Mouse (Mus musculus): Measurements from ENCODE around the gene Jazf1.

Gene Jazf1

DNA sequence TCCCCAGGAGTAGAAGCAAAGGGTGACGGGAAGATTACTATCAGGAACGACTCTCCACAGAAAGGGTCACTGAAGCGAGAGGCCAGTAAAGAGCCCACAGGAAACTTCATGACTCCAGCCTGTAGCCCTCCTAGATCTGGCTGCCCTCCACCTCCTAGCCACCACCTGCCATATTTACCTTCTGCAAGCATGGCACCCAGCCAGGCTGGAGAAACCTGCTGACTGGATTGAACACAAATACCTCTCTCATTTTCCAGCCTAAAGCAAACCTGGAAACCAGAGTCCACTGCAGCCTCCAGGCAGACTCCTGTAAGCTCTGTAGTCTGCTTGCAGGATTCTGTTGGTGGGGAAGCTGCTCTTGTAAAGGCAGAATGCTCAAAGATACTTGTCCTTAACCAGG lies 62.4 kb downstream of the Jazf1 start:
- DNase-seq, result no peak

DNA sequence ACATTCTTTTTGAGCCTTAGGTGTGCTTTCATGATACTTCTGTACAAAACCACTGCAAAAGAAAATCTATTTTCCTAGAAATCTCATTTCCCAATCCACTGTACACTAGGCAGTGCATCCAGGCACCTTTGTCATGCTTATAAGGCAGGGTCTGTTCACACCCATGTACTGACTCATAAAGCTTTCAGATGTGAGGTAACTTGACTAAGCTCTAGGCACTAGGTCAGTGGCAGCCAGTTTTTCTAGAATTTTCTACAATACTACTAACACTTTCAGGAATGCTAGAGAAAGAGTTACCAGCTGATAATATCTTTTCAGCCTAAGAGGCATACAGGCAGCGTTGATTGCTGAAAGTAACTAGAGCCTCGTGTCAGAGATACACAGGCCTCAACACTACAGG lies 62.9 kb downstream of the Jazf1 start:
- DNase-seq, result no peak

GRCm38 (mm10) chr6:52990816-52991215 lies 77.6 kb downstream of the Jazf1 start:
- no peak for DNase-seq

- DNase-seq, result no peak
These were observed 80.4 kb downstream of the Jazf1 start for GRCm38 (mm10) chr6:52987905-52988640.

DNA sequence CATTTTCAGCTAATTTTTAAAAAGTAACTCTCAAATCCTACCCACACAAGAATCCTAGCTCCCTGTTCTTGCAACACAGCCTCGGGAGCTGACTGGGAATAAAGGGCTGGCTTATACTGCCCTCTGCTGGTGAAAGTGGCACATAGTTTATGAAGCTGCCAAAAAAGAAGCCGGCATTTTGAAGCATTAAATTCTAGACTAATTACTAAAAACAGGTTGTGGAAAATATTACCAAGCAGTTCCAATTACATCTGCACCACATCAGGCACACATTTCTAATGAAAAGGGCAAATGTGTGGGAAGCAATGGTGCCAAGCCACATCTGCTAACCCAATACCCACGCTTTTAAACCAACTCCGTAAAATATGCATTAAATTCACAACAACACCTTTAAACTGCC lies 81.0 kb downstream of the Jazf1 start:
- DNase-seq, result peak; percentile 47

DNA sequence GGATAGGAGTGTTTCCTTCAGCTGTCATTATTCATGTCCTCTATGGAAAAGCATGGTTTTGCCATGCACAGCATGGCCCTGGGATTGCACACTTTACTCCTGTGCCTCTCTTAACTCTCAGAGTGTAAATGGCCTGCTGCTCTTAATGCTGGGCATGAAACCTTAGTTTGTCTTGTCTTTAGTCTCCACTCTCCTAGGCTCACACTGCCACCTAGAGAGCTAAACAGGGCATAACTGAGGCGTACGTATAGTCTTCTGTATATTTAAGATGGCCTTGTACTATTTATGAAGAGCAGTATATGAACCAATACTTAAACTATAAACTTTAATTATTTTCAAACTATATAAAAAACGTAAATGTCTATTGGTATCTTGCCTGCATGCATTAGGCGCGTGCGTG lies 86.3 kb downstream of the Jazf1 start:
- peak; percentile 30 for DNase-seq

GRCm38 (mm10) chr6:52979503-52979902 lies 88.9 kb downstream of the Jazf1 start:
- no peak for DNase-seq

DNA sequence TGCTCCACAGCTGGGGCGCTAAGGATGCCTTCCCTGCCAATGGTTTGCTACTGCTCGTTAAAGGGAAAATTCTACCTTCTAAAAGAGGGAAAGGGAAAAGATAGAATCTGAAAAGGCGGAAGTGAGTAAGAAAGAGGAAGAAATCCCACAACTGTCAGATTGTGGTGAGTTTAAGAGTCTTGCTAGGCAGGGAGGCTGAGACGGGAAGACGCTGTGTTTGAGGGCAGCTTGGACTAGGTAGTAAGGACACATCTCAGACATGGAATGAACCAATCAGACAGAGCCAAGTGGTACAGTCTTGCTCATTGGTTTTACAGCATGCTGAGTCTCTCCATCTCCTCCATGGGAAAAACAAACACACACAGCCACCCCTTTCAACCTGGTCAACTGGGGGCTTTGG lies 95.1 kb downstream of the Jazf1 start:
- no peak for DNase-seq

DNA sequence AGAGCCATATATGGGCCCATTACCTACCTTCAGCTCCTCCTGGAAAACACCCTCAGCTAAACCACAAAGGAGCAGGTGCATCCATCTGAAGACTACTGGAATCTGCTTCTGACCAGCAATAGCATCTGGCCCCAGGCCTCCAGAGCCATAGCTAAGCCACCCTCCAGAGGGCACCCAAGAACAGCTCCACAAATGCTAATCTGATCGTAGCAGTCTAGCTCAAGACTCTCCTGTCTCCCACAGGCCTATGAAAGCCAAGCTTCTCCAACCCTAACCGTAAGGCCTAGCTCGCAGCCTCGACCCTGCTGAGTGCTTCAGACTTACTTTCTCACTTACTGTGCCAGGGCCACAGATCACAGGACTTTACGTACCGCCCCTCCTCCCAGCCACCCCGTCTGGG lies 96.3 kb downstream of the Jazf1 start:
- no peak for DNase-seq

DNA sequence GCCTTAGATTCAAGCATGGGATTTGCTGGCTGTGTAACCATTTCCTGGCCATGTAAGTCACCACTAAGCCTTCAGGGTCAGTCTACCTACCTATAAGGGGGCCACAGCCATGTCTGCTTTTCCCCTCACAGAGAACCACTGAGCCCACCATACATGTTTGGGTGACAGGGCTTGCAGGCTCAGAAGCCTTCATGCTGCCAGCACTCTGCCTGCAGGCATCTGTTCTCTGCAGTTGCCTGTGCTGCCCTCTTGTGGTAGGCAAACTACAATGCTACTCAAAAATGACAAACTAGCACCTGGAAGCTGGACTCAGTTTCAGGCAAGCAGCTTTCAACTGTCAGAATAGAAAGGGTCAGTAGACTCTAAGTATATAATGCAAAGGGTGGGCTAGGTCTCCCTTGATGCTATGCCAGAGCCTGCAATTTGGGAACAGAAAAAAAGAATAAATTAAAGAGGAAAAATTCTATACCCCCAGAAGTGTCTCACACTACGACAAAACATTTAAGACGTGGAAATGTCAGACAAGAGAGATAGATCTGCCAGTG lies 98.6 kb downstream of the Jazf1 start:
- DNase-seq, result peak; percentile 82

GRCm38 (mm10) chr6:52968346-52968891 lies 100.0 kb downstream of the Jazf1 start:
- DNase-seq, result no peak

DNA sequence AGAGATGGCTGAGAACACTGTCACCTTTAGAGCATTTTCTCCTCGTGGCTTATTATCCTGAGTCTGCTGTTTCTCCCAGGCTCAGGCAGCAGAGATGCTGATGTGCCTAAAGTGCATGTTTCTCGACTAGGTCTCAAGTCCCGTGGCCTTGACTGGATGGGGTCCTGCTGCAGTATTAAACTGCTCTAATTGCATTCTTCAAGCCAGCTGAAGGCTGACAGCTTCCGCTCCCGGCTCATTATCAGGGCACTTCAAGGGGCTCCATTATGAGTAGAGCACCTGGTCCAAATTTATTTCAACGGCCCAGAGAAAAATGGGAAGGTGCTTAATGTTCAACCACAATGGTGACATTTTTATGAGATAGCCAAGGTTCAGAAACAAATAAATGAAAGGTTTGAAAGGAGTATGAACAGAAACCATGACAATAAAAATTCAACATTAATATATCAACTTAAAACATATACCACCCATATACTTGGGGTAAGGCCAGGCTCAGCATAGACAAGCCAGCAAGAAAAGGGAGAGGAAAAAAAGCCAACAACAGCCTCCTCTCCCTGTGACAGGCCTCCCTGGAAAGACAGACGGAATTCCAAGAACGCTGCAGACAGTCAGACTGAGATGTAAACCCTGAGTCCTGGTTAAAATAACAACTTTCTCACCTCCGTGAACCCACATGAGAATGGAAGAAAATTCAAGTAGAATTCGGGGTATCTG lies 100.7 kb downstream of the Jazf1 start:
- no peak for DNase-seq

GRCm38 (mm10) chr6:52966001-52966400 lies 102.4 kb downstream of the Jazf1 start:
- DNase-seq, result no peak

DNA sequence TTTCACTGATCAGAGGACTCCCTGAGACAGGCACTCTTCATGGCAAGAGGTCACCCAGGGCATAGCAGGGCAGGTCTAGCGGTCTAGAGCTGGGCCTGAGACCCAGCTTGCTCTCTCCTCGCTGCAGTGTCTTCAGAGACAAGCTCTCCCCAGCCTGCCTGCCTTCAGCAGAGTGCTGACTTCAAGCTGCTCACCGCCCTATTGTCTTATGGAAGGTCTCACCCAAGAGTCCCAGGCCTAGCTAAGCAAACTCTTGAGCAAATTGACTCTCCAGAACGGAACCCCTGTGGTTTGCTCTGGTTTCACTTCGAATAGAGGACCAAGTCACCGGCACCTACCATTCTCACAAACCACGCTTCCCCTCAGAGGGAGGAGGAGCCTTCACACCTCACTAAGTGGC lies 103.1 kb downstream of the Jazf1 start:
- DNase-seq, result peak; percentile 39

DNA sequence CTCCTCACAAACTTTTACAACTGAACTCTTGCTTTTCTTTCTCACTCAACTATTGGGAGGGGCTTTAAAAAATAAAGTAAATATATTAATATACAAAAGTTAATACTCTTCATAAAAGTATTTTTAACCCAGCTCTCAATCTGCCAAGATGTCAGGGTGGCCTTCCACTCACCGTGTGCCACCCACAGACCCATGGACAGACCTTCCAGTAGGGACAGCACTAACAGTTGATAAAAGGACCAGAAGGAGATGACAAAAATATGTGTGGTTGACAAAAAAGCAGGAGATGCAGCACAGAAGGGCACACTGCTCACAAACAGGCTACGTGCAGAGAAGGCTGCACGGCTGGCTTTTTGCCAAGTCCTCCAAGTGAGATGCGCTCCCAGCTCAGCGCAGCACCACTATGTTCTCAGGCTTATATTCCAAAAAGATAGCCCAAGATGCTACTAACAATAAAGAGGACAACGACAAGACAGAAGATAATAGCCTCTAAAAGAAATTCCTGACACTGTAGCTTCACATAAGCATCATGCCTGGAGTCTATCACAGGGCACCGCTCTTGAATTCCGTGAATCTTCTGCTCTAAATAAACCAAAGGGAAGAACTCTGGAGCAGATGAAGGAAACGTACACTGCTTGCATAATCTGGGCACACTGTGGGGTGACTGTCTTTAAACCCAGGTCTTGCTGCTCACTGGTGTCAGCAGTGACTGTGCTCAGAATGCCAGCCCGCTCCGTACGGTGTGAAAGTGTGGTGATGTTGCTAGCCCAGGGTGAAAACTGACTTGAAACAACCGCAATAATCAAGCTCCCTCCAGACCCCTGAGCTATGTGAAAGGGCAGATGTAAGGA lies 104.4 kb downstream of the Jazf1 start:
- no peak for DNase-seq

DNA sequence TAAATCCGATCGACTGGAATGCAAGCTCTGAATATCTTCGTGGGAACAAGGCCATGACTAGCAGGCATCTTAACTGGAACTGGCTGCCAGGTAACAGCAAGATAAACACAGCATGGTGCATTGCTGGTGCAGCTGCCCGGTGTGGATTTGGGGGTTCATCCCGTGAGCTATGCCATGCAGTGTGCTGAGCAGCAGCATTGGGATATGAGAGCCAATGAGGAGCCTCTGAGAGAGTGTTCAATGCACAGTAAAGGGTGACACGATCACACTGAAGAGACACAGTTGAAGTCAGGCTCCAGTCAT lies 105.0 kb downstream of the Jazf1 start:
- DNase-seq, result no peak

DNA sequence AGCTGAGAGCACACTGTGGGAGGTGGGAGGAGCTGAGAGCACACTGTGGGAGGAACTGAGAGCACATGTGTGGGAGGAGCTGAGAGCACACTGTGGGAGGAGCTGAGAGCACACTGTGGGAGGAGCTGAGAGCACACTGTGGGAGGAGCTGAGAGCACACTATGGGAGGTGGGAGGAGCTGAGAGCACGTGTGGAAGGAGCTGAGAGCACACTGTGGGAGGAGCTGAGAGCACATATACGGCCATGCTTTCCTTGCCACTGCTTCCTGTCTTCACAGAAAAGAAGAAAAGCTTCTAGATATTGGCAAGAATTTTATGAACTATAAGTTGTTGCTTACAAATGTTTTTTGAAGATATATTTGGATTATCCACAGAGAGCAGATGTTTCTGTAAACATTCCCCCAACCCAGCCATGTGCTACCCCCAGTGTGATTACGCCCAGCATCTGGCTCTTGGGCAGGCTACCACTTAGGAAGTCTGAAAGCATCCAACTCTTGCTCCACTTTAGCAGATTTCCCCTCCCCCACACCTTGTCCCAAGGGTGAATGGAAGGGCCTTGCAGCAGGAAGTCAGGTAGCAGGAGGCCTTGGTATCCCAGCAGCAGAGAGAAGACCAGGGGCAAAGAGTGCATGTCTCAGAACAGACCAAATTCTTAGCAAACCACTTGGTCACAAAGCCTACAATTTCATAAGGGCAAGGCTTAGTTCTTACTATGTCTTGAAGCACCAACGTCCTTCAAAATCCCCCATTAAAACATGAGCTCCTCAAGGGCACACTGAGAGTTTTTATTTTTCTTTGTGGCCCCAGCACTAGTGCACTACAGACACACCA lies 105.6 kb downstream of the Jazf1 start:
- DNase-seq, result no peak

DNA sequence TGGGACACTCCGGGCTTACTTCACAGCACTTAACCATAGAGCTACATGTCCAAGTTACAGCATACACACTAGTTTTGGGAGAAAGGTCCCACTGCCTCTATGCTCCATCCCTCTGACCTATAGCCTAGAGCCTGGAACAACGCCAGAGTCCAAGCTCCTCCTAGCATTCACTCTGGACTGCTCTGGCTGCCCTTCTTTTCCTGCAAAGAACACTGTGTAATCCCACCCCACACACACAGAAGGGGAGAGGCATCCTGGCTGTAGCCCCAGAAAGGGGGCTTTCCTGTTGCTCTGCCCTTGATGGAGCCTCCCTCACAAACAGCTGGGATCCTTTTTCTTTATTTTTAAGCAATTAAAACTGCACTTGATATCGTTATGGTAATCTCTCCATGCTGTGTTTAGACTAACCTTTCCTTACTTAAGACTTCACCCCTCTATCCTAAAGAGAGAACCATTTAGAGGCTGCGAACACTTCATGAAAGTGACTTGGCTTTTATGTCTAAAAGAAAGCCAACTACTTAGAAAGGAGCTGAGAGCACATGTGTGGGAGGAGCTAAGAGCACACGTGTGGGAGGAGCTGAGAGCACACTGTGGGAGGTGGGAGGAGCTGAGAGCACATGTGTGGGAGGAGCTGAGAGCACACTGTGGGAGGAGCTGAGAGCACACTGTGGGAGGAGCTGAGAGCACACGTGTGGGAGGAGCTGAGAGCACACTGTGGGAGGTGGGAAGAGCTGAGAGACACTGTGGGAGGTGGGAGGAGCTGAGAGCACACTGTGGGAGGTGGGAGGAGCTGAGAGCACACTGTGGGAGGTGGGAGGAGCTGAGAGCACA lies 106.6 kb downstream of the Jazf1 start:
- no peak for DNase-seq

DNA sequence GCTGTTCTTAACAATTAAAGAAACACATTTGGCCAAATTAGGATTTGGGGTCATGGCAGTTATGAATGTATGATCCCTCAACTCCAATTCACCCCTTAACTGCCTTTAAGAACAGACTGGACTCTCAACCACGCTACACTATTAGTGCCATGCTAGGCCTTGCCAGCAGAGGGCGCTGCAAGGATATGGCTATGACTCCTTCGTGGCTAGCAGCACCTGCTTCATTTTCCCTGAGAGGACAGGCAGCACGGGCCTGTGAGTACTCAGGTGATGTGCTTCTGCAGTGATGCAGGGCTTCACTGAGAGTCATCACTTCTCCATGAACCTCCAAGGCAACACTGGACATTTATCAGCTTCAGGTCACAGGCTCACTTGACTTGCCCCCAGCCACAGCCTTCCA lies 110.7 kb downstream of the Jazf1 start:
- peak; percentile 75 for DNase-seq

GRCm38 (mm10) chr6:52956131-52956530 lies 112.3 kb downstream of the Jazf1 start:
- no peak for DNase-seq

GRCm38 (mm10) chr6:52955304-52955703 lies 113.1 kb downstream of the Jazf1 start:
- peak; percentile 44 for DNase-seq
